Mouse (Mus musculus) forebrain, embryonic 13.5 days (tissue): ENCODE data around the gene Acsbg1. TPM values are rescaled to one million over a fixed set of nuclear protein-coding genes. Genes with fewer than 3 reads are reported as not detected.
A peak's percentile ranks its signal among the peaks of the same experiment; 100 is the strongest.
"Not testable (repeated sequence)": the region's sequence is repeated elsewhere in the genome, so short reads cannot be mapped to it uniquely, and the experiment has no call there.

Experiments
- ATAC-seq: fragments of 200-750 bp; cut with Nextera tagmentation; 2 replicates; pipeline ENCODE4 v1.8.0; 2017
- H3K27ac ChIP-seq: fragments of 300-500 bp; sonication (generic); 2 replicates; pipeline ENCODE4 v1.5.1; 2015; ENCODE audit warnings: inconsistent platforms, mild to moderate bottlenecking, moderate library complexity
- H3K27me3 ChIP-seq: fragments of 300-500 bp; sonication (generic); 2 replicates; pipeline ENCODE4 v1.6.1; 2015; ENCODE audit warnings: mild to moderate bottlenecking, inconsistent platforms
- H3K36me3 ChIP-seq: fragments of 300-500 bp; sonication (generic); 2 replicates; pipeline ENCODE4 v1.6.1; 2015; ENCODE audit warnings: mild to moderate bottlenecking, inconsistent platforms; ENCODE audit not compliant: poor library complexity, severe bottlenecking
- H3K4me1 ChIP-seq: fragments of 300-500 bp; sonication (generic); 2 replicates; pipeline ENCODE4 v1.6.1; 2015; ENCODE audit warnings: inconsistent platforms
- H3K4me2 ChIP-seq: fragments of 300-500 bp; sonication (generic); 2 replicates; pipeline ENCODE4 v1.6.1; 2015; ENCODE audit warnings: inconsistent platforms, mild to moderate bottlenecking, moderate library complexity
- H3K4me3 ChIP-seq: fragments of 300-500 bp; sonication (generic); 2 replicates; pipeline ENCODE4 v1.5.1; 2015; ENCODE audit warnings: mild to moderate bottlenecking, inconsistent platforms
- H3K9ac ChIP-seq: fragments of 300-500 bp; sonication (generic); 2 replicates; pipeline ENCODE4 v1.6.1; 2015; ENCODE audit warnings: mild to moderate bottlenecking, inconsistent platforms
- H3K9me3 ChIP-seq: fragments of 300-500 bp; sonication (generic); replicated peaks from 2 replicates; pipeline ENCODE4 v1.6.1; 2016; ENCODE audit warnings: inconsistent platforms
- WGBS: fragments of 180-500 bp; shearing (Covaris S2); methylation state at CpG from one replicate; pipeline ENCODE4 v1.1.7; 2015; 5-methylcytosine and 5-hydroxymethylcytosine counted together
- polyA plus RNA-seq: library from polyadenylated mRNA; unstranded; fragments of >200 nt; fragmentation: Nextera tagmentation; extraction: Ambion mirVana; gene quantifications from 2 replicates; pipeline ENCODE4 v1.2.1, GENCODE M21; 2015

Gene Acsbg1
- polyA plus RNA-seq, 1 experiment from 2014 or later = 16.1 TPM

DNA sequence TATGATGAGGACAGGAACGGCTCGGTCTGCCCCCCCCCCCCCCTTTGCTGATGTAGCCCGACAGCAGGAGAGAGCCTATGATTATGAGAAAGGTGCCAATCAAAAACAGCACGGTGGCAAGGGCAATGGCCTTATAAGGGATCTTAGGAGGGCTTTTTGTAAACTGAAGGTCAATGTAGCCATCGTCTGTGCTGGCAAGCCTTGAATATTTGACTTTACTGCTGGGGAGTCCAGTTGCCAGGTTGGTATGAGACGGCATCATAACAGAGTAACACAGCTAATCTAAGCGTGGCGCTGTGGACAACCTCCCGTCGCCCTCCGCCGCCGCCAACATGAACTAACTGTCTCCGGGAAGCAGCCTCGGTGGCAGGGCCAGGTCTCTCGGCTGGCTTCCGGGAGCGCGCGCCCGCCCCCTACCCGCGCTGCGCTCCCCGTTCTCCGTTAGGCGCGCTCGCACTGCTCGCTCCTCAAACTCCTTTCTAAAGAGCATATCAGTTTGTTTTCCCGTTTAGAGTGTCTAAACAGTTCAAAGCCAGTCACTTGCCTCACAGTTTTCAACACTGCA is 29.7 kb upstream of the Acsbg1 start:
- 4% methylated on average over 31 of the region's 31 CpGs for WGBS
- peak; percentile 53; the same call in 1 of the 2 replicates for ATAC-seq
- H3K27me3 ChIP-seq, H3K36me3 ChIP-seq, H3K9me3 ChIP-seq, H3K27ac ChIP-seq, H3K4me1 ChIP-seq: not testable (repeated sequence)
- peak overlapping the region; percentile 34 for H3K9ac ChIP-seq
- H3K4me3 ChIP-seq = peak overlapping the region; percentile 31
- H3K4me2 ChIP-seq = peak overlapping the region; percentile 63

DNA sequence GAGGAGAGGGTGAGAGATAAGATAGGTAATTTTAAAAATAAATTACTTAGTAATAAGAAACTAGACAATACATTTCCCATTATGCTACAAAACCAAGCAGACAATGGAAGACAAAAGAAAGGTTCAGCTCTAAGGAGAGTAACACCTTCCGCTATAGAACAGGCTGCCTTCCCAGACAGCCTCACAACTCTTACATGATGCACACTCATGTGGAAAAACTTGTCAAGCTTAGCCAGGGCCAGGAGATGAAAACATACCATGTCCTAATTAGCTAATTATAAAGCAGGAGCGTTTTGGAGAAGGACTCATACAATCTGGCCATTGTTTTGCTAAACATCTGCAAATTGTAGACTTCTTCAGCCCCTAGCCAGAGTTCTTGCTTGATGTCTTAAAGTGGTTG is 29.0 kb upstream of the Acsbg1 start:
- 33% methylated on average over 2 of the region's 2 CpGs for WGBS
- not testable (repeated sequence) for H3K4me1 ChIP-seq, H3K4me3 ChIP-seq, H3K27ac ChIP-seq, H3K9me3 ChIP-seq, H3K9ac ChIP-seq, H3K36me3 ChIP-seq, H3K27me3 ChIP-seq, H3K4me2 ChIP-seq
- ATAC-seq = peak; percentile 57; the same call in 1 of the 2 replicates

DNA sequence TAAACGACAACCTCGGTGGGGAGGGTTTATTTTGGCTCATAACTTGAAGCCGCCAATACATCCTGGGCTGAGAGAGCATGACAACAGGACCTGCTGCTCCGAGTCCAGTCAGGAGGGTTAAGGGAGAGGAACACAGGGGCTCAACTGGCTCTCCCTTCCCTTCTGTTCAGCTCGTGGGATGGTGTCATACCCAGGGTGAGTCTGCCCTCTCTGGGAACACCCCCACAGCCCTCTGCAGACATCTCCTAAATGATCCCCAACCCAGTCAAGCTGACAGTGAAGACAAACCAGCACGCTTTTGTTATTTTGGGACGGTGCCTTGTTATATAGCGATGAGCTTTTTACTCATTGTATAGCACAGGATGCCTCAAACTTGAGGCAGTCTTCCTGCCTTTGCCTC is 27.8 kb upstream of the Acsbg1 start:
- Histone ChIP-seq H3K36me3 (no peaks in the 10 kb centered on the region), H3K4me1 (no peaks in the 10 kb centered on the region), H3K9ac (no peak overlapping the region), H3K27me3 (0 out of 2 replicates have a peak, but pooled peaks cover 6% of the 10 kb centered on the region), H3K4me2 (no peak overlapping the region), H3K9me3 (no peaks in the 10 kb centered on the region), H3K4me3 (no peak overlapping the region), H3K27ac (no peak overlapping the region)
- 87% methylated on average over 8 of the region's 8 CpGs for WGBS
- ATAC-seq = no peak

DNA sequence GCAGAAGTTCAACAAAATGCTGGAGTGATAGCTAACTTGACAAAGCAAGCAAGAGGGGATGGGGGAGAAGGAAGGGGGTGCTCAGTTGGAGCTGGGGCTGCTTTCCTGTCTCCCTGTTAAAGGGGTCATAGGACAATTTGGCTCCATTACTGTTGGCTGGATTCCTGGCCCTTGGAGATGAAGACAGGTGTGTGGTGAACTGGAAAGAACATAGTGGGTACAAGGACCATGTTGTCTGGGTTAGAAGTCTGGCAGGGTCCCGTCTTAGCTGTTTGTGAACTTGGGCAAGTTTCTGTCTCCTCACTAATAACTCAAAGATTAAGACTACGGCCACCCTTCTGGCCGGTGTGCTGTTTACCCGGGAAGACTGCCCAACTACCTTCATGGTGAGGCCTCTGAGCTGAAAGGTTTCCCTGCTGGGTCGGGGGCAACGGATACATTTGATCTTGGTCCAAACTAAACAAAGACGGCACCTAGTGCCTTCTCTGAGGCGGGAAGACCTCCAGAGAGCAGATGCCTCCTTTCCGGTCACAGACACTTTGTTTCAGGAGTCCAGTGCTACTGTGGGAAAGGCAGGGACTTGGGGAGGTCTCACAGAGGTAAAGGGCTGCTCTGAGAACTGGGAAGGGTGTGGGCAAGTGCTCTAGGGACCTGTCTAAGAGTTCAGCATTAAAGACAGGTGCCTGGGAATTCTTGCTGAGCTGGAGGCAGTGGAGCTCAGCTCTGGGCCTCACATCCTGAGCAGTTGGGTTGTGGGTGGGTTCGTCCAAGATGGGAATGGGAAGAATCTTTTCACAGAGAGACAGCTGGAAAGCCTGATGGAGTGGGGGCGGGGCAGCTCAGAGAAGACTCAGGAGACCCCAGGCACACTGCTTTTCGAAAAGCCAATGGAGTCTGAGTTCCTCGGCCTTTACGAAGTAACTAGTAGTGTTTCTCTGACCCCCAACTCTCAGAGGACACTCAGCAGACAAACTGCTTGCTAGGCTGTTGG is 25.9 kb upstream of the Acsbg1 start:
- no peak for ATAC-seq
- H3K9me3 ChIP-seq = no peaks in the 10 kb centered on the region
- H3K4me3 ChIP-seq = no peak overlapping the region
- no peaks in the 10 kb centered on the region for H3K36me3 ChIP-seq
- no peak overlapping the region for H3K27ac ChIP-seq
- no peaks in the 10 kb centered on the region for H3K4me1 ChIP-seq
- 0 out of 2 replicates have a peak, but pooled peaks cover 6% of the 10 kb centered on the region for H3K27me3 ChIP-seq
- no peak overlapping the region for H3K9ac ChIP-seq
- no peak overlapping the region for H3K4me2 ChIP-seq
- 69% methylated on average over 14 of the region's 14 CpGs for WGBS

DNA sequence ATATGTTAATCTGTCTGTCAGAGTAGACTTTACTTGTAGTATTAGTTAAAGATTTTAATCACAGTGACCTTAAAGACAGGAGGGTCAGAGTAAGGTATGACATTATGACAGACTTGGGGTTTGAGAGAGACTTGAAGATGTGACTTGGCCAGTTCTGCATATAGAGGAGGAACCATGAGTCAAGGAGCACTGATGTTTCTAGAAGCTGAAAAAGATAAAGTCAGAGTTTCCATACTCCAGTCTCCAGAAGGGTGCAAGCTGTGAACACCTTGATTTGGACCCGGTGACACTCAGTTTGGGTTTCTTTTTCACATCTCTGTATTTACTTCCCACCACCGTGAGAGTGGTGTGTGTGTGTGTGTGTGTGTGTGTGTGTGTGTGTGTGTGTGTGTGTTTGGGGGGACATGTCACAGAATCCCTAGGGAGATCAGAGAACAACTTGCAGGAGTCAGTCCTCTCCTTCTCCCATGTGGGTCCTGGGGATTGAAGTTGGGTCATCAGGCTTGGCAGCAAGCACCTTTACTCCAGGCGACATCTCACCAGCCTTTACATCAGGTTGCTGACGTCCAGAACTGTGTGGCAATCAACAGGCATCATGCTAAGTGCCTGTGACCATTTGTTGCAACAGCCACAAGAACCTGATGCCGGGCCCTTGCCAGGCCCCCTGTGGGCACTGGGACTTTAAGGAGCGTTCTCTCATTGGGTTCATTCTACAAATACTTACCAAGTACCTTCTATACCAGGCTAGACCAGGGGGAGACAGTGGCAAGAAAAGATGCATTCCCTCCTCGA is 22.3 kb upstream of the Acsbg1 start:
- no peaks in the 10 kb centered on the region for H3K27me3 ChIP-seq
- H3K9ac ChIP-seq = no peak overlapping the region
- H3K4me1 ChIP-seq = no peaks in the 10 kb centered on the region
- H3K36me3 ChIP-seq = no peaks in the 10 kb centered on the region
- no peak overlapping the region for H3K4me3 ChIP-seq
- ATAC-seq = no peak
- WGBS = 73% methylated on average over 7 of the region's 7 CpGs
- no peaks in the 10 kb centered on the region for H3K9me3 ChIP-seq
- no peak overlapping the region for H3K27ac ChIP-seq
- no peak overlapping the region for H3K4me2 ChIP-seq

DNA sequence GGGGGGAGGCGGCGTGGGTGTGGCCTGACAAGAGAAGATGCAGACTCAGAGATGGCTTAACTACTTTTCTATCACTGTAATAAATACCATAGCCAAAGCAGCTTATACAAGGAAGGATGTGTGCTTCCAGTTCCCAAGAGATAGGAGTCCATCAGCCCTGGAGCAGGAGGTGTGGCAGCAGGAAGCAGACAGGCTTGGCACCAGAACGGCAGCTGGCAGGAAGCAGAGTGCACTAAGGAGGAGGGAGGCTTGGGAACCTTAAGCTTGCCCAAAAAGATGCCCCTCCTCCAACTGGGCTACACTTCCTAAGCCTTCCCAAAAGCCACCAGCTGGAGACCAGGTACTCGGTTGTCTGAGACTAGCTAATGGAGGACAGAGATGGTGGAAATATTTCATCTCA is 21.2 kb upstream of the Acsbg1 start:
- Histone ChIP-seq H3K36me3 (no peaks in the 10 kb centered on the region), H3K27me3 (no peaks in the 10 kb centered on the region), H3K4me3 (no peak overlapping the region), H3K9me3 (no peaks in the 10 kb centered on the region), H3K9ac (no peak overlapping the region), H3K27ac (no peak overlapping the region), H3K4me2 (no peak overlapping the region), H3K4me1 (no peaks in the 10 kb centered on the region)
- 81% methylated on average over 3 of the region's 4 CpGs for WGBS
- no peak for ATAC-seq

DNA sequence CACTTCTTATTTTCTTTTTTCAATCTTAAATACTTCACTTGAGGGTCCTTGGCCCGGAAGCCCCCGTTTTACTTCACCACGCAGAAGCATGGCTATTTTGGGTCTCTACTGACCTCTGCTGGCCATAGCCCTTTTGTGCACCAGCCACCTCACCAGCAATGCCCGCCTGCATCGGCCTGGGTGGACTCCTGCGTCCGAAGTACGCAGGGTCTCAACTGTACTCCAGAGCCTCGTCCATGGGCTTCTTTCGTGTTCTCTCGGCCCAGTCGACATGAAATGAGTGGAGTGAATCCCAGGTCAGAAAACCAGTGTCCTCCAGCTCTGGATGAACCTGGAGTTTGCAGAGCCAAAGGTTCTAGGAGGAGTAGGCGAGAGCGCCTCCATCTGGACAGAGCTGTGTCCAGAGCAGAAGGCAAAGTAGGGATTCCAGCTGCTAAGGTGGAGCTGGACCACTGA is 14.9 kb upstream of the Acsbg1 start:
- WGBS = 1% methylated on average over 14 of the region's 14 CpGs
- no peak overlapping the region for H3K27ac ChIP-seq
- peak; percentile 75; the same call in 1 of the 2 replicates for ATAC-seq
- peak overlapping the region; percentile 62 for H3K4me2 ChIP-seq
- peak overlapping the region; percentile 34 for H3K4me3 ChIP-seq
- no peaks in the 10 kb centered on the region for H3K36me3 ChIP-seq
- no peaks in the 10 kb centered on the region for H3K4me1 ChIP-seq
- H3K27me3 ChIP-seq = no peaks in the 10 kb centered on the region; the same call in 1 of the 2 replicates
- H3K9me3 ChIP-seq = no peaks in the 10 kb centered on the region
- H3K9ac ChIP-seq = peak overlapping the region; percentile 46; the same call in 1 of the 2 replicates

DNA sequence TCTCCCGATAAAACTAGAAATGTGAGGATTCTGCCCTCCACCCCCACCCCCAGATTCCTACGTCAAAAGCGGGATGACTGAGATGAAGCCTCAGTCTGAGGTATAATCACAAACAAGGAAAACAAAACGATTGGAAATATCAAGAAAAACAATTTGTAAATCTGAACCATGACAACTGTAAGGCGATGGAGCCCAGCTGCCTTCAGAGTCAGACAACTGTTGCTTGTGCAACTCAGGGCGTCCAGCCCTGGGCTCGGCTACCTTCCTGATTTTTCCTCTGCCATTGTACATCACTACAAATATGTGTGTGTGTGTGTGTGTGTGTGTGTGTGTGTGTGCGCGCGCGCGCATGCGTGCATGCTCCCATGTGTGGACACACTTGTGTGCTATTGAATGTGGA is 12.2 kb upstream of the Acsbg1 start:
- Histone ChIP-seq H3K4me2 (no peak overlapping the region), H3K27me3 (no peaks in the 10 kb centered on the region; the same call in 1 of the 2 replicates), H3K4me3 (no peak overlapping the region), H3K9ac (no peak overlapping the region), H3K9me3 (no peaks in the 10 kb centered on the region), H3K4me1 (no peaks in the 10 kb centered on the region), H3K27ac (no peak overlapping the region), H3K36me3 (no peaks in the 10 kb centered on the region)
- WGBS = 88% methylated on average over 13 of the region's 13 CpGs
- no peak for ATAC-seq

DNA sequence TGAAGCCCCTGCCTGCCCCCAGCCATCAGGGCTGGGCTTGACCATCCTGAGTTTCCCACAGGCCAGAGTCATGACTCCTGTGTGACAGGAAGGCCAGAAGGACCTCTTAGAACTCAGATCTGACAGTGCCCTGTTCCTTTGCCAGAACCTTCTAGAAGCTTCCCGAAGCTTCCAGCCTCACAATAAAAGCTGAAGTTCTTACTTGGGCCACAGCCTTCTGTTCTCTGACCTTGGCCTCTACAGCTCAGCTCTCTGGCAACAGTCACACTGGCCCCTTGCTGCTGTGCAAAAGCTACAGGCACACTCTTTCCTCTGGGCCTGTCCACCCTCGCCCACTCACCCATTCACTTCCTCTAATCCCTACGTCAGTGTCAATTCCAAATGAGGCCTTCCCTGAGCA is 10.3 kb upstream of the Acsbg1 start:
- Histone ChIP-seq H3K27me3 (no peaks in the 10 kb centered on the region; the same call in 1 of the 2 replicates), H3K4me3 (no peak overlapping the region), H3K9me3 (no peaks in the 10 kb centered on the region), H3K4me2 (no peak overlapping the region), H3K36me3 (no peaks in the 10 kb centered on the region), H3K27ac (no peak overlapping the region), H3K4me1 (no peaks in the 10 kb centered on the region), H3K9ac (no peak overlapping the region)
- 76% methylated on average over 3 of the region's 3 CpGs for WGBS
- no peak for ATAC-seq

DNA sequence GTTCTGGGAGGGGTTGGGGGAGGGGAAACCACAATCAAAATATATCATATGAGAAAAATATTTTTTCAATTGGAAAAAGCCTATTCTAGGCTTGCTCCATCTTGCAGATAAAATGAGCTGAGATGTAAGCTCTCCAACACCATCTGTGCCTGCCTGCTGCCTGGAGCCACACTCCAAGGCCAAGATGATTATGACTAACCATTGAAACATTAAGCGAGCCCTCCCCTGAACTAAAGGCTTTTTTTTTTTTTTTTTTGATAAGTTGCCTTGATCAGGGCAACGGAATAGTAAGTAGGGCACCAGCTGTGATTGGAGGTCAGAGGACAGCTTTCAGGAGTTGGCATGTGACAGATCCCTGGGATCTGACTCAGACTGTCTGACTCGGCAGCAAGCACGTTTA is 6.8 kb upstream of the Acsbg1 start:
- WGBS = 59% methylated on average over 4 of the region's 4 CpGs
- ATAC-seq = no peak

DNA sequence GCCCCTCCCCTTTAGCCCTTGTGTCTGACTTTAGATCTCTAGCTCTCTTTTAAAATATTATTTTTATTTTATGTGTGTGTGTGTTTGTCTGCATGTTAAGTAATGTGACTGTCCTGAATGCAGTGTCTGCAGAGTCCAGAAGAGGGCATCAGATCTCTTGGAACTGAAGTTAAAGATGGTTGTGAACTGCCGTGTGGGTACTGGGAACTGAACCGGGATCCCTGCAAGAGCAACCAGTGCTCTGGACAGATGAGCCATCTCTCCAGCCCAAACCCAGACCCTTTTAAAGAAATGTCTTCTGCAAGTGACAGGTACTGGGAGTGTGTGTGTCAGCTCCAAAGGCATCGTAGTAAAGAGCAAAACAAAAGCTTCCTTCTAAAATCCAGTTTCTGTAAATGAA is 4.4 kb upstream of the Acsbg1 start:
- Histone ChIP-seq H3K27ac (no peak overlapping the region), H3K27me3 (no peaks in the 10 kb centered on the region), H3K36me3 (no peaks in the 10 kb centered on the region), H3K4me3 (no peak overlapping the region), H3K9me3 (no peaks in the 10 kb centered on the region; the same call in 1 of the 2 replicates), H3K4me1 (peaks cover 13% of the 10 kb centered on the region), H3K9ac (no peak overlapping the region), H3K4me2 (no peak overlapping the region)
- ATAC-seq = no peak
- WGBS = 96% methylated on average over 3 of the region's 3 CpGs

More for the DNA sequence above, 6.8 kb upstream of the Acsbg1 start:
- H3K4me2 ChIP-seq = no peak overlapping the region
- no peak overlapping the region for H3K4me3 ChIP-seq
- no peaks in the 10 kb centered on the region for H3K36me3 ChIP-seq
- no peaks in the 10 kb centered on the region; the same call in 1 of the 2 replicates for H3K9me3 ChIP-seq
- no peak overlapping the region for H3K27ac ChIP-seq
- no peak overlapping the region for H3K9ac ChIP-seq
- no peaks in the 10 kb centered on the region for H3K4me1 ChIP-seq
- H3K27me3 ChIP-seq = no peaks in the 10 kb centered on the region

DNA sequence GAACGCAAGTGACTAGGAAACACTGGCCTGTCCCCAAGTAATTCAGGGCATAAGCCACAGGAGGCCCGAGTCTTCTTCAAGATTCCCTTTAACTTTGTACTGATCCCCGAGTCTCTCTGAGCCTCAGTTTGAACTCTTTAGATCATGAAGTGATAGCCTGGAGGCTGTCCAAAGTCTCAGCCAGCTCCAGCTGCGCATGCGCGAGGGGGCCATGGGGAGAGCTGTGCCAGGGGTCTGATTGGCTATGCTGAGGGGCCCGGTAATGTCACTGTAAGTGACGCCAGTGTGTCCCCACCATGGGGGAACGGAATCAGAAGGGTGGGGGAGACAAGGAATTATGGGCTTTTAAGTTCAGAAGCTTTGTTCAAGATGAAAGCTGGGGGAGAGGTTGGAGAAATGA is 2.7 kb upstream of the Acsbg1 start:
- Histone ChIP-seq H3K4me3 (no peak overlapping the region), H3K9ac (no peak overlapping the region), H3K4me2 (no peak overlapping the region), H3K9me3 (no peaks in the 10 kb centered on the region; the same call in 1 of the 2 replicates), H3K27ac (no peak overlapping the region), H3K27me3 (no peaks in the 10 kb centered on the region), H3K4me1 (peaks cover 18% of the 10 kb centered on the region), H3K36me3 (no peaks in the 10 kb centered on the region)
- ATAC-seq = no peak
- WGBS = 78% methylated on average over 9 of the region's 9 CpGs
